Mouse (Mus musculus) embryonic facial prominence, embryonic 13.5 days (tissue): ENCODE results near the gene Tctn1. TPM values are rescaled to one million over a fixed set of nuclear protein-coding genes. Genes with fewer than 3 reads are reported as not detected.

Source experiments
- ATAC-seq: fragments of 200-750 bp; cut with Nextera tagmentation; 2 replicates; pipeline ENCODE4 v1.8.0; 2017; ENCODE audit warnings: low read depth; ENCODE audit not compliant: insufficient number of reproducible peaks, insufficient read depth, low FRiP score, low TSS enrichment
- H3K27ac ChIP-seq: fragments of 300-500 bp; sonication (generic); 2 replicates; pipeline ENCODE4 v1.5.1; 2015; ENCODE audit warnings: moderate library complexity, mild to moderate bottlenecking, inconsistent platforms
- H3K27me3 ChIP-seq: fragments of 300-500 bp; sonication (generic); 2 replicates; pipeline ENCODE4 v1.6.1; 2015; ENCODE audit warnings: mild to moderate bottlenecking, inconsistent platforms
- H3K36me3 ChIP-seq: fragments of 300-500 bp; sonication (generic); 2 replicates; pipeline ENCODE4 v1.6.1; 2015; ENCODE audit warnings: mild to moderate bottlenecking, inconsistent platforms
- H3K4me1 ChIP-seq: fragments of 300-500 bp; sonication (generic); 2 replicates; pipeline ENCODE4 v1.6.1; 2015; ENCODE audit warnings: inconsistent platforms
- H3K4me2 ChIP-seq: fragments of 300-500 bp; sonication (generic); 2 replicates; pipeline ENCODE4 v1.6.1; 2015; ENCODE audit warnings: moderate library complexity, mild to moderate bottlenecking, inconsistent platforms
- H3K4me3 ChIP-seq: fragments of 300-500 bp; sonication (generic); 2 replicates; pipeline ENCODE4 v1.5.1; 2015; ENCODE audit warnings: mild to moderate bottlenecking, inconsistent platforms
- H3K9ac ChIP-seq: fragments of 300-500 bp; sonication (generic); 2 replicates; pipeline ENCODE4 v1.6.1; 2015; ENCODE audit warnings: mild to moderate bottlenecking, inconsistent platforms
- H3K9me3 ChIP-seq: fragments of 300-500 bp; sonication (generic); 2 replicates; pipeline ENCODE4 v1.6.1; 2016; ENCODE audit warnings: inconsistent platforms
- WGBS: fragments of 180-500 bp; shearing (Covaris S2); methylation state at CpG from one replicate; pipeline ENCODE4 v1.1.7; 2015; ENCODE audit warnings: mixed read lengths; 5-methylcytosine and 5-hydroxymethylcytosine counted together
- polyA plus RNA-seq: library from polyadenylated mRNA; unstranded; fragments of >200 nt; fragmentation: Nextera tagmentation; extraction: Ambion mirVana; gene quantifications from 2 replicates; pipeline ENCODE4 v1.2.1, GENCODE M21; 2015

Tctn1 gene
- polyA plus RNA-seq, 1 experiment from 2014 or later: 5.0 TPM

- no peak for ATAC-seq
- no peaks in the 10 kb centered on the region for H3K27me3 ChIP-seq
- H3K36me3 ChIP-seq: no peaks in the 10 kb centered on the region
- H3K27ac ChIP-seq: no peak overlapping the region
- H3K4me1 ChIP-seq: no peaks in the 10 kb centered on the region
- H3K9me3 ChIP-seq: no peaks in the 10 kb centered on the region
- no peak overlapping the region for H3K4me3 ChIP-seq
- 58% methylated on average over 3 of the region's 3 CpGs for WGBS
- no peak overlapping the region for H3K9ac ChIP-seq
- H3K4me2 ChIP-seq: no peak overlapping the region
These were observed 75.1 kb downstream of the Tctn1 start for GRCm38 (mm10) chr5:122189115-122189514.

Other genes with a start within 250 kb of the Tctn1 start
- gene Cux2, start 214.4 kb downstream of the Tctn1 start, polyA plus RNA-seq: 4.0 and 4.8 TPM in 2 replicates
- 31.8 TPM in 1 of 2 replicates, not detected in the other for gene Myl2, start 163.5 kb downstream of the Tctn1 start, polyA plus RNA-seq
- gene Ccdc63, start 123.6 kb downstream of the Tctn1 start, polyA plus RNA-seq: not detected in 2 replicates
- gene Ppp1cc, start 106.2 kb downstream of the Tctn1 start, polyA plus RNA-seq: 237 and 249 TPM in 2 replicates
- gene Hvcn1, start 57.7 kb downstream of the Tctn1 start, polyA plus RNA-seq: 8.6 and 10.0 TPM in 2 replicates
- 9.2 TPM in 2 replicates for gene Pptc7, start 19.9 kb upstream of the Tctn1 start, polyA plus RNA-seq
- gene Rad9b, start 89.8 kb upstream of the Tctn1 start, polyA plus RNA-seq: 17.1 and 21.4 TPM in 2 replicates
- 191 and 192 TPM in 2 replicates for gene Vps29, start 89.9 kb upstream of the Tctn1 start, polyA plus RNA-seq
- 77.6 and 85.1 TPM in 2 replicates for gene Gpn3, start 107.4 kb upstream of the Tctn1 start, polyA plus RNA-seq
- gene Fam216a, start 107.9 kb upstream of the Tctn1 start, polyA plus RNA-seq: 85.9 and 86.9 TPM in 2 replicates
- 109 and 128 TPM in 2 replicates for gene Arpc3, start 127.4 kb upstream of the Tctn1 start, polyA plus RNA-seq
- 54.5 and 55.6 TPM in 2 replicates for gene Anapc7, start 157.2 kb upstream of the Tctn1 start, polyA plus RNA-seq
- gene Atp2a2, start 237.8 kb upstream of the Tctn1 start, polyA plus RNA-seq: 26.8 and 28.3 TPM in 2 replicates